Mouse (Mus musculus) heart, embryonic 10.5 days (tissue): ENCODE data around the gene Glis1. TPM values are rescaled to one million over a fixed set of nuclear protein-coding genes. Genes with fewer than 3 reads are reported as not detected.

Experiments
- DNase-seq: peaks from one replicate; pipeline ENCODE4 v3.0.0-alpha.2; 2017; ENCODE audit warnings: low spot score
- H3K27ac ChIP-seq: fragments of 300-500 bp; sonication (generic); 2 replicates; pipeline ENCODE4 v1.5.1; 2016; ENCODE audit warnings: mild to moderate bottlenecking
- H3K27me3 ChIP-seq: fragments of 300-500 bp; sonication (generic); 2 replicates; pipeline ENCODE4 v1.6.1; 2016; ENCODE audit warnings: mild to moderate bottlenecking; ENCODE audit not compliant: poor library complexity, insufficient read depth, severe bottlenecking
- H3K36me3 ChIP-seq: fragments of 300-500 bp; sonication (generic); 2 replicates; pipeline ENCODE4 v1.6.1; 2016; ENCODE audit warnings: mild to moderate bottlenecking, moderate library complexity
- H3K4me1 ChIP-seq: fragments of 300-500 bp; sonication (generic); 2 replicates; pipeline ENCODE4 v1.6.1; 2016; ENCODE audit warnings: mild to moderate bottlenecking
- H3K4me3 ChIP-seq: fragments of 300-500 bp; sonication (generic); 2 replicates; pipeline ENCODE4 v1.5.1; 2016; ENCODE audit warnings: mild to moderate bottlenecking, moderate library complexity
- H3K9me3 ChIP-seq: fragments of 300-500 bp; sonication (generic); 2 replicates; pipeline ENCODE4 v1.6.1; 2016; ENCODE audit warnings: mild to moderate bottlenecking, moderate library complexity
- WGBS: fragments of 180-500 bp; shearing (Covaris S2); methylation state at CpG from one replicate; pipeline ENCODE4 v1.1.7; 2016; 5-methylcytosine and 5-hydroxymethylcytosine counted together
- polyA plus RNA-seq: library from polyadenylated mRNA; unstranded; fragments of >200 nt; fragmentation: Nextera tagmentation; extraction: Ambion mirVana; gene quantifications from 2 replicates; pipeline ENCODE4 v1.2.1, GENCODE M21; 2016

Glis1 gene
- polyA plus RNA-seq, 1 experiment from 2014 or later, result 2.0 TPM

- Histone ChIP-seq H3K36me3 (no peaks in the 10 kb centered on the region), H3K4me1 (peaks cover 33% of the 10 kb centered on the region), H3K27ac (no peak overlapping the region), H3K9me3 (no peaks in the 10 kb centered on the region), H3K27me3 (no peaks in the 10 kb centered on the region), H3K4me3 (no peak overlapping the region)
- DNase-seq, result no peak
- WGBS, result 78% methylated on average over 3 of the region's 3 CpGs
Observed at GRCm38 (mm10) chr4:107539021-107539420, 104.6 kb downstream of the Glis1 start.

DNA sequence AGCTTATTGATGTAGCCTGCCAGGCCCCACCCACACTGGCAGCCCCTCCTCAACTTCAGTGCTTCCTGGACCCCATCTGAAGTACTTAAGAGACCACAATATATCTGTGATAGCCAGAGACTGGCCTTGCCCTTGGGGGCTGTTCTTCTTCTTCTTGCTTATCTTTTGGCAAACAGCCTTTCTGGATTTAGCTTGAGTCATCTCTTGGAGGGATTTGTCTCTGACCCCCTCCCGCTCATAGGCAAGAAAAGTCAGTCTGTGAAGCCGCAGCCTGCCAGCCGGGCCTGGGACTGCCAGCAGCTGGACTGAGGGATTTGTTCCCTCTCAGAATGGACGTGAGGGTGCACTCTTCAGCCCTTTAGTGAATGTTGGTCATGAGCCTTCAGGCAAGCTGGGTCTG lies 107.4 kb downstream of the Glis1 start:
- Histone ChIP-seq H3K36me3 (no peaks in the 10 kb centered on the region), H3K4me1 (peaks cover 24% of the 10 kb centered on the region), H3K27me3 (peaks cover 6% of the 10 kb centered on the region), H3K9me3 (no peaks in the 10 kb centered on the region), H3K27ac (no peak overlapping the region), H3K4me3 (no peak overlapping the region)
- 37% methylated on average over 4 of the region's 4 CpGs for WGBS
- peak; percentile 73 for DNase-seq

DNA sequence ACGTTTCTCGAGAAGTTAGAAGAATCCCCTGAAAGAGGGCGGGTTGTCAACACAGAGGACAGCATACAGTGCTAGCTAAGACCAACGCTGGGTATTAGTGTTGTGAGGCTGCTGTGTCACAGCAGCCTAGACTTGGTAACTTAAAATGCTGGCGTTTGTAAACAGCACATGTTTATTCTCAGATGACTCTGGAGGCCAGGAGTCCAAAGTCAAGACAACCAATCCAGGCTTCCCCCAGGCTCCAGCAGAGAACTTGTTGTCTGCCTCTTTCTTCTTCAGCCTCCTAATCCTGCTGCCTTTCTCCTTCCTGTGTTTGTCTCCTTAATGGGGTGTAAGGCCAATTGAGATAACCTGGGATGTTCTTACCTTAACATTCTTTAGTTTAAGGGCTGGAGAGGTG lies 110.5 kb downstream of the Glis1 start:
- no peaks in the 10 kb centered on the region for H3K9me3 ChIP-seq
- no peak for DNase-seq
- peaks cover 10% of the 10 kb centered on the region; the same call in 1 of the 2 replicates for H3K4me1 ChIP-seq
- no peak overlapping the region for H3K27ac ChIP-seq
- no peak overlapping the region for H3K4me3 ChIP-seq
- 77% methylated on average over 5 of the region's 5 CpGs for WGBS
- H3K27me3 ChIP-seq, result peaks cover 6% of the 10 kb centered on the region
- no peaks in the 10 kb centered on the region for H3K36me3 ChIP-seq

GRCm38 (mm10) chr4:107545726-107546125 lies 111.3 kb downstream of the Glis1 start:
- 87% methylated on average over 1 of the region's 1 CpGs for WGBS
- Histone ChIP-seq H3K4me1 (peaks cover 14% of the 10 kb centered on the region), H3K27ac (no peak overlapping the region)

GRCm38 (mm10) chr4:107546525-107546924 lies 112.1 kb downstream of the Glis1 start:
- H3K27me3 ChIP-seq, result peaks cover 6% of the 10 kb centered on the region
- H3K4me3 ChIP-seq, result no peak overlapping the region
- 65% methylated on average over 8 of the region's 8 CpGs for WGBS
- H3K27ac ChIP-seq, result no peak overlapping the region
- no peak for DNase-seq
- H3K9me3 ChIP-seq, result no peaks in the 10 kb centered on the region
- peaks cover 15% of the 10 kb centered on the region for H3K4me1 ChIP-seq
- H3K36me3 ChIP-seq, result no peaks in the 10 kb centered on the region

More at GRCm38 (mm10) chr4:107545726-107546125, 111.3 kb downstream of the Glis1 start:
- Histone ChIP-seq H3K36me3 (no peaks in the 10 kb centered on the region), H3K9me3 (no peaks in the 10 kb centered on the region), H3K4me3 (no peak overlapping the region), H3K27me3 (peaks cover 6% of the 10 kb centered on the region)
- no peak for DNase-seq

GRCm38 (mm10) chr4:107550096-107550495 lies 115.7 kb downstream of the Glis1 start:
- no peak overlapping the region for H3K27ac ChIP-seq
- peaks cover 14% of the 10 kb centered on the region for H3K4me1 ChIP-seq
- H3K4me3 ChIP-seq, result no peak overlapping the region
- WGBS, result 81% methylated on average over 10 of the region's 10 CpGs
- H3K27me3 ChIP-seq, result peaks cover 6% of the 10 kb centered on the region
- no peak for DNase-seq
- no peaks in the 10 kb centered on the region for H3K9me3 ChIP-seq
- no peaks in the 10 kb centered on the region for H3K36me3 ChIP-seq

GRCm38 (mm10) chr4:107550546-107550945 lies 116.2 kb downstream of the Glis1 start:
- Histone ChIP-seq H3K27me3 (peaks cover 6% of the 10 kb centered on the region), H3K4me3 (no peak overlapping the region), H3K4me1 (peaks cover 14% of the 10 kb centered on the region), H3K36me3 (no peaks in the 10 kb centered on the region), H3K27ac (no peak overlapping the region), H3K9me3 (no peaks in the 10 kb centered on the region)
- DNase-seq, result no peak
- WGBS, result 67% methylated on average over 3 of the region's 3 CpGs

DNA sequence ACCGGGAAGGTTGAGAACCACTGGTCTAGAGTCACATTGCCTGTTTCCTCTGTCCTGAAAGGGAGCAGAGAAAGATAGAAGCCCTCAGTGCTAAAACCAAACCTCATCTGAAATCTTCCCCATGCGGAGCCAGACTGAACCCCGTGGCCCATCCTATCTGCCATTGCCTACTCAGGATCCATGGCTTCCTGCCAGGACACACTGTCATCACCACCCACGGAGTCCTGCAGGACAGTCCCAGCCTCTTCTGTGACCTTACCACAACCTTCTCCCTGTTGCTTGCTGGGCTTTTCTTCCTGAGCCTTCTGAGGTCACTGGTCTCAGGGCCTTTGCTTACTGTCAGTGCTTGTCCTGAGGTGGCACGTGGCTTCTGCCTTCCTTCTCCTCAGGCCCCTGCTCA lies 118.3 kb downstream of the Glis1 start:
- Histone ChIP-seq H3K27ac (no peak overlapping the region), H3K9me3 (no peaks in the 10 kb centered on the region), H3K4me3 (no peak overlapping the region), H3K36me3 (no peaks in the 10 kb centered on the region), H3K27me3 (no peaks in the 10 kb centered on the region; the same call in 1 of the 2 replicates), H3K4me1 (peaks cover 9% of the 10 kb centered on the region; the same call in 1 of the 2 replicates)
- 49% methylated on average over 5 of the region's 5 CpGs for WGBS
- DNase-seq, result no peak

- Histone ChIP-seq H3K4me3 (no peak overlapping the region), H3K27ac (no peak overlapping the region), H3K9me3 (no peaks in the 10 kb centered on the region), H3K27me3 (no peaks in the 10 kb centered on the region; the same call in 1 of the 2 replicates), H3K36me3 (no peaks in the 10 kb centered on the region), H3K4me1 (peaks cover 12% of the 10 kb centered on the region)
- 74% methylated on average over 5 of the region's 5 CpGs for WGBS
- no peak for DNase-seq
Observed at GRCm38 (mm10) chr4:107553774-107554173, 119.4 kb downstream of the Glis1 start.

GRCm38 (mm10) chr4:107558801-107559200 lies 124.4 kb downstream of the Glis1 start:
- H3K9me3 ChIP-seq, result no peaks in the 10 kb centered on the region
- 41% methylated on average over 3 of the region's 3 CpGs for WGBS
- peaks cover 6% of the 10 kb centered on the region; the same call in 1 of the 2 replicates for H3K27me3 ChIP-seq
- no peak for DNase-seq
- no peaks in the 10 kb centered on the region for H3K36me3 ChIP-seq
- H3K4me1 ChIP-seq, result peaks cover 7% of the 10 kb centered on the region
- no peak overlapping the region for H3K27ac ChIP-seq
- no peak overlapping the region for H3K4me3 ChIP-seq

DNA sequence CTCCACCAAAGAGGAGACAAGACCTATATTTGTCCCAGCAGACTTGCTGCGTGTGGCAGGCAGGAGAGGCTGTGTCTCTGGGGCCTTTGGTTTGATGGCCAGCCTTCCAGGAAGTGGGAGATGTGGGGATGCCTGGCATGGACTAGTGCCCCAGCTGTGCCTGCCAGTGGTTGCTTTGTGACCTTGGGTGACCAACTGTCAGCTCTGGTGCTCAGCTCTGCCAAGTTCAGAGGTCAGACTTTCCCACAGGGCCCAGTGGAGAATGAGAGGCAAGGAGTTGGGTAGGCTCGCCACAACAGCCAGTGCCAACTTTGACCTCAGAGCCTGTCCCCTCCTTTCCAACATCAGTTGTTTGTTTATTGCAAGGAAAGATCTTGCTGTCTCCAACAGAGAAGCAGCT lies 126.7 kb downstream of the Glis1 start:
- no peak overlapping the region for H3K27ac ChIP-seq

DNA sequence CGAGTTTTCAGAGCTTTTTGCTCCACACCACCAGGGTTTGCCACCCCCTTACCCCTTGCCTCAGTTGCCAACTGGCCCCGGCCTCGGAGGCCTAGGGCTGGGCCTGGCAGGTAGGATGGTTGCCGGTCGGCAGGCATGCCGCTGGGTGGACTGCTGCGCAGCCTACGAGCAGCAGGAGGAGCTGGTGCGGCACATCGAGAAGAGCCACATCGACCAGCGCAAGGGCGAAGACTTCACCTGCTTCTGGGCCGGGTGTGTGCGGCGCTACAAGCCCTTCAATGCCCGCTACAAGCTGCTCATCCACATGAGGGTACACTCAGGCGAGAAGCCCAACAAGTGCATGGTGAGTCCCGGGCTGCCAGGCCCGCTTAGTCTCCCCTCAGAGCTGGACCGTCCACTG lies 133.8 kb downstream of the Glis1 start:
- 78% methylated on average over 21 of the region's 21 CpGs for WGBS
- Histone ChIP-seq H3K27ac (no peak overlapping the region), H3K4me1 (peaks cover 33% of the 10 kb centered on the region), H3K36me3 (no peaks in the 10 kb centered on the region), H3K4me3 (no peak overlapping the region), H3K9me3 (no peaks in the 10 kb centered on the region), H3K27me3 (peaks cover 24% of the 10 kb centered on the region)
- DNase-seq, result no peak

More for the DNA sequence above, 126.7 kb downstream of the Glis1 start:
- Histone ChIP-seq H3K36me3 (no peaks in the 10 kb centered on the region), H3K4me1 (peaks cover 7% of the 10 kb centered on the region), H3K27me3 (peaks cover 16% of the 10 kb centered on the region; the same call in 1 of the 2 replicates), H3K4me3 (no peak overlapping the region), H3K9me3 (no peaks in the 10 kb centered on the region)
- DNase-seq, result no peak
- 84% methylated on average over 2 of the region's 2 CpGs for WGBS

- Histone ChIP-seq H3K36me3 (no peaks in the 10 kb centered on the region), H3K4me3 (no peak overlapping the region), H3K27me3 (peaks cover 24% of the 10 kb centered on the region), H3K27ac (no peak overlapping the region), H3K9me3 (no peaks in the 10 kb centered on the region), H3K4me1 (peaks cover 33% of the 10 kb centered on the region)
- no peak for DNase-seq
- WGBS, result 80% methylated on average over 7 of the region's 7 CpGs
Observed at GRCm38 (mm10) chr4:107568881-107569443, 134.6 kb downstream of the Glis1 start.
